Mouse (Mus musculus) MEL (cell line): Measurements from ENCODE around the gene Kcnn3.

ENCODE experiments used
- CHD2 ChIP-seq: IDR thresholded peaks from 2 replicates; pipeline ENCODE4 v1.6.1; 2011; ENCODE audit warnings: low read length, improper control_type of control experiment
- CTCF ChIP-seq, 3 experiments: IDR thresholded peaks in 2 of 3; conservative IDR thresholded peaks in 1 of 3; 2 replicates each; pipeline ENCODE4 v1.5.1; 2011 to 2012; ENCODE audit warnings: low read length in 3 of 3, low read depth in 2 of 3, mild to moderate bottlenecking in 2 of 3, improper control_type of control experiment in 1 of 3, inconsistent platforms in 1 of 3, mixed read lengths in 1 of 3, moderate library complexity in 1 of 3; ENCODE audit not compliant: control insufficient read depth in 1 of 3, insufficient read depth in 1 of 3, poor library complexity in 1 of 3, severe bottlenecking in 1 of 3
- HCFC1 ChIP-seq: IDR thresholded peaks from 2 replicates; pipeline ENCODE4 v1.6.1; 2012; ENCODE audit warnings: low read depth, mild to moderate bottlenecking, inconsistent platforms, low read length, improper control_type of control experiment, moderate library complexity
- MEF2A ChIP-seq: IDR thresholded peaks from 2 replicates; pipeline ENCODE4 v1.6.1; 2014; ENCODE audit warnings: low read depth, mild to moderate bottlenecking, inconsistent platforms, low read length, improper control_type of control experiment; ENCODE audit not compliant: poor library complexity, insufficient replicate concordance, severe bottlenecking; ENCODE audit errors: extremely low read depth
- NELFE ChIP-seq: IDR thresholded peaks from 2 replicates; pipeline ENCODE4 v1.6.1; 2011; ENCODE audit warnings: low read depth, low read length, improper control_type of control experiment
- POLR2A ChIP-seq, 2 experiments: IDR thresholded peaks; 2 replicates each; pipeline ENCODE4 v1.6.1; 2011 to 2012; ENCODE audit warnings: low read length in 2 of 2, mild to moderate bottlenecking in 2 of 2, control low read depth in 1 of 2, improper control_type of control experiment in 1 of 2, low read depth in 1 of 2, moderate library complexity in 1 of 2; ENCODE audit not compliant: control insufficient read depth in 1 of 2, insufficient read depth in 1 of 2, poor library complexity in 1 of 2
- TCF12 ChIP-seq: IDR thresholded peaks from 2 replicates; pipeline ENCODE4 v1.6.1; 2014; ENCODE audit warnings: low read depth, mild to moderate bottlenecking, inconsistent platforms, low read length, improper control_type of control experiment, moderate library complexity
- USF1 ChIP-seq: IDR thresholded peaks from 2 replicates; pipeline ENCODE4 v1.6.1; 2014; ENCODE audit warnings: low read depth, mild to moderate bottlenecking, inconsistent platforms, low read length, improper control_type of control experiment, moderate library complexity
- ZC3H11A ChIP-seq: IDR thresholded peaks from 2 replicates; pipeline ENCODE4 v1.6.1; 2012; ENCODE audit warnings: low read depth, mild to moderate bottlenecking, inconsistent platforms, low read length, improper control_type of control experiment

DNA sequence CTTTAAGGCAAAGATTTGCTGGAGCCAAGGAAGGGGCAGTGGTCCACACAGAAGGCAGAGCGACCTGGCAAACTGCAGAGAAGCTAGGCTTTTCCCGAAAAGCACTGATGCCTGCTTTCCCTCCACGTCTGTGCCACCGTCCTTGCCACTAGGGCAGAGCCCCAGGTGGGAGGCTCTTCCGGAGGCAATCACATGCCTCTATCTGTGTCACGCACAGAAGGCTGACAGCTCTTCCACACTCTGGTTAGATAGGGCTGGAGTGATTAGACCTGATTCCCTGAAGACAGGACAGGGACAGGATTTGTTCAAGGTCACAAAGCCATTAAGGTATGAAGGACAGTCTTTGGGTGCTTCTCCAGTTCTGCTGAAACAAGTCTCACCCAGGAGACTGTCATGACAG is 113.6 kb downstream of the Kcnn3 start:
- TF ChIP-seq ZC3H11A (no peak), POLR2A (IDR thresholded peaks at IDR 0.05; ENCODE audit: control insufficient read depth in 1 of 2, insufficient read depth in 1 of 2, low read depth in 1 of 2, low read length in 2 of 2, poor library complexity in 1 of 2) (no peak), NELFE (no peak), CTCF (IDR thresholded peaks at IDR 0.05 in 2 of 3, conservative IDR thresholded peaks at IDR 0.05 in 1 of 3; ENCODE audit: control insufficient read depth in 1 of 3, insufficient read depth in 1 of 3, low read depth in 2 of 3, low read length in 3 of 3, poor library complexity in 1 of 3, severe bottlenecking in 1 of 3) (no peak), MEF2A (no peak), CHD2 (no peak), HCFC1 (no peak), TCF12 (no peak), USF1 (no peak)
